Mouse (Mus musculus) liver, embryonic 12.5 days (tissue): Measurements from ENCODE around the gene Armh3. TPM values are rescaled to one million over a fixed set of nuclear protein-coding genes. Genes with fewer than 3 reads are reported as not detected.

Source experiments
- ATAC-seq: fragments of 200-750 bp; cut with Nextera tagmentation; 2 replicates; pipeline ENCODE4 v1.8.0; 2017; ENCODE audit warnings: moderate number of reproducible peaks, mild to moderate bottlenecking, moderate library complexity
- H3K27ac ChIP-seq: fragments of 300-500 bp; sonication (generic); 2 replicates; pipeline ENCODE4 v1.5.1; 2016; ENCODE audit warnings: mild to moderate bottlenecking
- H3K27me3 ChIP-seq: fragments of 300-500 bp; sonication (generic); replicated peaks from 2 replicates; pipeline ENCODE4 v1.6.1; 2016; ENCODE audit warnings: mild to moderate bottlenecking, moderate library complexity
- H3K36me3 ChIP-seq: fragments of 300-500 bp; sonication (generic); 2 replicates; pipeline ENCODE4 v1.6.1; 2016; ENCODE audit warnings: mild to moderate bottlenecking, moderate library complexity
- H3K4me1 ChIP-seq: fragments of 300-500 bp; sonication (generic); 2 replicates; pipeline ENCODE4 v1.6.1; 2016
- H3K4me2 ChIP-seq: fragments of 300-500 bp; sonication (generic); 2 replicates; pipeline ENCODE4 v1.6.1; 2016; ENCODE audit warnings: mild to moderate bottlenecking, moderate library complexity
- H3K4me3 ChIP-seq: fragments of 300-500 bp; sonication (generic); 2 replicates; pipeline ENCODE4 v1.5.1; 2016; ENCODE audit warnings: mild to moderate bottlenecking, moderate library complexity
- H3K9ac ChIP-seq: fragments of 300-500 bp; sonication (generic); 2 replicates; pipeline ENCODE4 v1.6.1; 2016; ENCODE audit warnings: mild to moderate bottlenecking, moderate library complexity
- H3K9me3 ChIP-seq: fragments of 300-500 bp; sonication (generic); replicated peaks from 2 replicates; pipeline ENCODE4 v1.6.1; 2016; ENCODE audit warnings: mild to moderate bottlenecking, moderate library complexity
- WGBS: fragments of 180-500 bp; shearing (Covaris S2); methylation state at CpG from one replicate; pipeline ENCODE4 v1.1.7; 2016; ENCODE audit not compliant: insufficient replicate concordance; 5-methylcytosine and 5-hydroxymethylcytosine counted together
- polyA plus RNA-seq: library from polyadenylated mRNA; unstranded; fragments of >200 nt; fragmentation: Nextera tagmentation; extraction: Ambion mirVana; gene quantifications from 2 replicates; pipeline ENCODE4 v1.2.1, GENCODE M21; 2016

The Armh3 gene
- polyA plus RNA-seq, 1 experiment from 2014 or later, result 6.5 TPM

GRCm38 (mm10) chr19:46030196-46030983 lies 32.1 kb upstream of the Armh3 start:
- Histone ChIP-seq H3K27ac (0 out of 2 replicates have a peak overlapping the region, but pooled peaks have one; percentile 48), H3K36me3 (peaks cover 54% of the 10 kb centered on the region), H3K9ac (no peak overlapping the region), H3K4me3 (no peak overlapping the region), H3K27me3 (no peaks in the 10 kb centered on the region), H3K4me2 (no peak overlapping the region), H3K4me1 (peaks cover 51% of the 10 kb centered on the region), H3K9me3 (peaks cover 6% of the 10 kb centered on the region; the same call in 1 of the 2 replicates)
- ATAC-seq, result no peak
- WGBS, result 83% methylated on average over 10 of the region's 10 CpGs

DNA sequence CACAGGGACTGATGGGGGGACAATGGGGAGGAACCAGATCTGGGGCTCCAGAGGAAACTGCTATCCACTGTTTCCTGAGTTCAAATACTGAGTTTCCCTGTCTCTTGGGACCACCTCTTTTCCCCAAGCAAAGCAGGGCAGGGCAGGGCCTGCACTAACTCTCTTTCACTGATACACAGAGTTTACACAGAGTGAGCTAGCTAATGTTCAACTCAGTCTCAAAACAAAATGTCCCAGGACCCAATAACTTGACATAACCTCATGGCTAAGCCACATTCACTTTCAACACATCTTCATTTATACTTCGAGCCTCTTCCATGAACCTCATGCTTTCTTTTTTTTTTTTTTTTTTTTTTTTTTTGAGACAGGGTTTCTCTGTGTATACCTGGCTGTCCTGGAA lies 31.4 kb upstream of the Armh3 start:
- Histone ChIP-seq H3K9ac (no peak overlapping the region), H3K4me3 (no peak overlapping the region), H3K27ac (no peak overlapping the region; the same call in 1 of the 2 replicates), H3K4me1 (peaks cover 45% of the 10 kb centered on the region), H3K36me3 (peaks cover 47% of the 10 kb centered on the region), H3K27me3 (no peaks in the 10 kb centered on the region), H3K4me2 (no peak overlapping the region), H3K9me3 (peaks cover 6% of the 10 kb centered on the region; the same call in 1 of the 2 replicates)
- no peak for ATAC-seq
- WGBS, result 67% methylated on average over 1 of the region's 1 CpGs

GRCm38 (mm10) chr19:46028747-46029320 lies 30.5 kb upstream of the Armh3 start:
- H3K4me1 ChIP-seq, result peaks cover 37% of the 10 kb centered on the region
- no peaks in the 10 kb centered on the region for H3K27me3 ChIP-seq
- no peak overlapping the region for H3K4me2 ChIP-seq
- no peak overlapping the region for H3K9ac ChIP-seq
- no peak overlapping the region for H3K27ac ChIP-seq
- H3K9me3 ChIP-seq, result peaks cover 6% of the 10 kb centered on the region; the same call in 1 of the 2 replicates
- WGBS, result 60% methylated on average over 11 of the region's 11 CpGs
- H3K36me3 ChIP-seq, result peaks cover 39% of the 10 kb centered on the region
- no peak for ATAC-seq
- no peak overlapping the region for H3K4me3 ChIP-seq

GRCm38 (mm10) chr19:46026567-46026966 lies 28.3 kb upstream of the Armh3 start:
- Histone ChIP-seq H3K27me3 (no peaks in the 10 kb centered on the region), H3K4me1 (peaks cover 18% of the 10 kb centered on the region), H3K9ac (no peak overlapping the region), H3K9me3 (peaks cover 6% of the 10 kb centered on the region; the same call in 1 of the 2 replicates), H3K36me3 (peaks cover 16% of the 10 kb centered on the region), H3K27ac (no peak overlapping the region), H3K4me3 (no peak overlapping the region), H3K4me2 (no peak overlapping the region)
- WGBS, result 56% methylated on average over 8 of the region's 8 CpGs
- no peak; the same call in 1 of the 2 replicates for ATAC-seq

- Histone ChIP-seq H3K27me3 (0 out of 2 replicates have a peak, but pooled peaks cover 3% of the 10 kb centered on the region), H3K9ac (no peak overlapping the region), H3K9me3 (peaks cover 6% of the 10 kb centered on the region; the same call in 1 of the 2 replicates), H3K36me3 (peaks cover 4% of the 10 kb centered on the region; the same call in 1 of the 2 replicates), H3K4me3 (no peak overlapping the region), H3K4me2 (no peak overlapping the region), H3K27ac (no peak overlapping the region), H3K4me1 (peaks cover 18% of the 10 kb centered on the region)
- WGBS, result 65% methylated on average over 6 of the region's 6 CpGs
- no peak for ATAC-seq
Measured at GRCm38 (mm10) chr19:46024959-46025358, 26.7 kb upstream of the Armh3 start.

GRCm38 (mm10) chr19:46016023-46016422 lies 17.7 kb upstream of the Armh3 start:
- H3K4me1 ChIP-seq, result peaks cover 4% of the 10 kb centered on the region; the same call in 1 of the 2 replicates
- no peak overlapping the region for H3K4me2 ChIP-seq
- no peaks in the 10 kb centered on the region for H3K27me3 ChIP-seq
- 78% methylated on average over 2 of the region's 2 CpGs for WGBS
- H3K4me3 ChIP-seq, result no peak overlapping the region
- no peaks in the 10 kb centered on the region for H3K9me3 ChIP-seq
- H3K9ac ChIP-seq, result no peak overlapping the region
- no peaks in the 10 kb centered on the region for H3K36me3 ChIP-seq
- no peak overlapping the region for H3K27ac ChIP-seq
- ATAC-seq, result no peak

DNA sequence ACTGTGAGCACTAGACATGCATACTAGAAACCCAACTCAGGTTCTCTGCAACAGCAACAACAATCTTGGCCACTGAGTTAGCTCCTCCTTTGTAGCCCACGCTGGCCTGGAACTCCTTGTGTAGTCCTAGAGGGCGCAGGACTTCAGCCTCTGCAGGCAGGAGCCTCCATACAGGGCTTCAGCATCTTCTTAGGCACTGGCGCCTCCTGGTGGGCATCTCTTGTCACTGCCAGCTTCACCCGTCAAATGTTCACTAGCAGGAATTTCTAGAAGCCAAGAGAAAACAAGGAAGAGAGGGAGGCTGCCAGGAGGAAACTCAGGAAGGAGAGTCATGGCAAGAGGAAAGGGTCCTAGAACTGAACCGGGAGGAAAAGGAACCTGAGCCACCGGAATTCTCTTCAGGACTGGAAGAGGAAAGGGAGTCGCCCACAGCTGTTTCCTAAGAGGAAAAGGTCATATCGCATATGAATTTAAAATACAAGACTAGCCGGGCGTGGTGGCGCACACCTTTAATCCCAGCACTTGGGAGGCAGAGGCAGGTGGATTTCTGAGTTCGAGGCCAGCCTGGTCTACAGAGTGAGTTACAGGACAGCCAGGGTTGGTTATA lies 16.4 kb upstream of the Armh3 start:
- WGBS, result 14% methylated on average over 12 of the region's 12 CpGs
- H3K27ac ChIP-seq, result no peak overlapping the region
- no peaks in the 10 kb centered on the region for H3K27me3 ChIP-seq
- H3K9me3 ChIP-seq, result no peaks in the 10 kb centered on the region
- H3K4me1 ChIP-seq, result peaks cover 4% of the 10 kb centered on the region; the same call in 1 of the 2 replicates
- no peak overlapping the region for H3K4me3 ChIP-seq
- H3K9ac ChIP-seq, result no peak overlapping the region
- peak; percentile 71 for ATAC-seq
- no peaks in the 10 kb centered on the region for H3K36me3 ChIP-seq
- H3K4me2 ChIP-seq, result peak overlapping the region; percentile 24; the same call in 1 of the 2 replicates

- WGBS, result 83% methylated on average over 7 of the region's 7 CpGs
- Histone ChIP-seq H3K9me3 (no peaks in the 10 kb centered on the region), H3K4me2 (no peak overlapping the region), H3K9ac (no peak overlapping the region), H3K27me3 (no peaks in the 10 kb centered on the region; the same call in 1 of the 2 replicates), H3K4me1 (peaks cover 26% of the 10 kb centered on the region), H3K4me3 (no peak overlapping the region), H3K36me3 (peaks cover 10% of the 10 kb centered on the region; the same call in 1 of the 2 replicates), H3K27ac (no peak overlapping the region)
- ATAC-seq, result no peak
Measured at GRCm38 (mm10) chr19:46005680-46006079, 7.4 kb upstream of the Armh3 start.

- no peaks in the 10 kb centered on the region for H3K9me3 ChIP-seq
- 80% methylated on average over 17 of the region's 17 CpGs for WGBS
- no peaks in the 10 kb centered on the region; the same call in 1 of the 2 replicates for H3K27me3 ChIP-seq
- no peak overlapping the region for H3K4me3 ChIP-seq
- H3K9ac ChIP-seq, result no peak overlapping the region
- no peak for ATAC-seq
- peaks cover 26% of the 10 kb centered on the region for H3K4me1 ChIP-seq
- peaks cover 10% of the 10 kb centered on the region; the same call in 1 of the 2 replicates for H3K36me3 ChIP-seq
- H3K4me2 ChIP-seq, result no peak overlapping the region
- H3K27ac ChIP-seq, result no peak overlapping the region
Measured at GRCm38 (mm10) chr19:46004814-46005466, 6.7 kb upstream of the Armh3 start.

DNA sequence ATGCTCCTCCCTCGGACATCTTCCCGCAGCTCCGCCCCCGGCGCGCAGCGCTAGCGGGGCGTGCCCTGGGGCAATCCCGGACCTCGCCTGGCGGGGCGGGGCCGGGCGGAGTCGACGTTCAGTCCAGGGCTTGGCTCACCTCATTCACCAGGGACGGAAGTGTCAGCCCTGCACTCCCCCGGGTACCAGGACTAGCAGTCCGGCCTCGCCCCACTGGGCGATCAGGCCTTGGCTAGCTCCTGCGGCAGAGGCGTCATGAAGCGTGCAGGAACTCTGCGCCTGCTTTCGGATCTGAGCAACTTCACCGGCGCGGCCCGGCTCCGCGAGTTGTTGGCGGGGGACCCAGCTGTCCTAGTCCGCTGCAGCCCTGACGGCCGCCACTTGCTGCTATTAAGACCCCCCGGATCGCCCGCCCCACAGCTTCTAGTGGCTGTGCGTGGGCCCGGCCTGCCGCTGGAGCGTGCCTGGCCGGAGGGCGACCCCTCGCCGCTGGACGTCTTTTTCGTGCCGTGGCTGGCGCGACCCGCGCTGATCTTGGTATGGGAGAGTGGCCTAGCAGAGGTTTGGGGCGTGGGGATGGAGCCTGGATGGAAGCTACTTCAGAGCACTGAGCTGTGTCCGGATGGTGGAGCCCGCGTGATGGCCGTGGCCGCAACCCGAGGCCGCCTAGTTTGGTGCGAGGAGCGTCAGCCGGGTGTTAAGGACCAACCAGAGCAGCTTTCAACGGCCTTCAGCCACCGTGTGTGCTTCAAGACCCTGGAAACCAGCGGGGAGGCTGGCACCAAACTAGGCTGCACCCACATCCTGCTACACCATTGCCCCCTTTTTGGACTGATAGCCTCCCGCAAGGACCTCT lies 5.3 kb upstream of the Armh3 start, which contains the start of gene Hps6:
Hps6 (plus strand) TSS at position 138 of the 856 bp plus-strand sequence.
- 1% methylated on average over 70 of the region's 70 CpGs for WGBS
- Histone ChIP-seq H3K9ac (peak within 1 kb of the TSS; percentile 83), H3K27ac (peak within 1 kb of the TSS; percentile 48; the same call in 1 of the 2 replicates), H3K36me3 (peaks cover 10% of the 10 kb centered on the region; the same call in 1 of the 2 replicates), H3K4me1 (peaks cover 32% of the 10 kb centered on the region), H3K27me3 (no peaks in the 10 kb centered on the region; the same call in none of the 2 replicates), H3K4me3 (peak within 1 kb of the TSS; percentile 74), H3K4me2 (peak within 1 kb of the TSS; percentile 97), H3K9me3 (no peaks in the 10 kb centered on the region)
- ATAC-seq, result peak; percentile 92
